In the genomic region with DNA sequence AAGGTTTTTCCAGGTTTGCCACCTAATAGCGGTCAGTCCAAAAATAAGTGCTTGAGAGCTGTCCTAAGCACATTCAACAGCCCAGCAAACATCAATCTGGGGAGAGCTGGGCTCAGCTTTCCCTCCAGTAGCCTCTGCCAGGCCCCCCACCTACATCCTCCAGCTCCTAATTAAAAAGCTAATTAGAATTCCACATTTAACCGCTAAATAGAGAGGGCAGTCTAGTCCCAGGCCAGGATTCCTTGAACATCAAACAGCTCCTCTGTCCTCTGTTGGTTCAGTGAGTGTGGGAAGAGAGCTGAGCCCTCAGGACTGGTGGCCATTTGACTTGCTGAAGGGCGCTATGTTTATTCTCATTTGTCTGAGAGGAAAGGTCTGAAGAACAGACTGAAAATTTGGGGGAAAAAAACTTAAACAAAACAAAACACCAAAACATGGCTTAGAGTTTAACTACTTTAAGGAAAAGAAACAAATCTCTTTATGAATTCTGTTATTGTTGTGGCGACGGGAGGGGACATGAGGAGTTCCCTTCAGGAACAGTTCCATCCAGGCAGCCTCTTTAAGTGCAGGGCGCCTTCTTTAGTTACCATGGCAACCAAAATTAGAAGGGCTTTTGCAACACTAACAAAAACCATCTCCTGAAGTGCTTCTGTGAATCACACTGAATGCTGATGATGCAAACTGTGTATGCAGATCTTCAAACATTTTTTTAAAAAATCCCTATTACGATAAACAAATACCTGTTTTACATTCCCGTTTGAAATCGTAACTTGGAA, we compare ENCODE assay signal across 10 mouse cellular contexts. TPM values are rescaled to one million over a fixed set of nuclear protein-coding genes. Genes with fewer than 3 reads are reported as not detected.
DNase-seq lines count a peak whose midpoint lies in the region; ATAC-seq lines count a peak whose summit lies in the region.
"Had no signal": no experiment of that assay in that cellular context is flagged by ENCODE, and none has a peak within 500 bp of the region (broad histone marks: within the 10 kb centered on the region; RNA-seq: fewer than 3 reads in every experiment).

No protein-coding gene starts in this region.

- peak overlapping the region; percentile 44; the same call in 1 of the 2 replicates for H3K27ac ChIP-seq in forebrain, embryonic 14.5 days (ENCODE audit: low read depth, low read length)
- H3K27ac ChIP-seq: liver, embryonic 14.5 days had no signal

- 0 out of 2 replicates have a peak, but pooled peaks cover 2% of the 10 kb centered on the region for H3K36me3 ChIP-seq in forebrain, embryonic 14.5 days (ENCODE audit: control insufficient read depth, insufficient read depth, low read length)

- intact Hi-C loops in left cerebral cortex, postnatal 4 days (cut with DNase I): no loop called here

- 8% methylated on average over 9 of the region's 9 CpGs for WGBS in forebrain, embryonic 14.5 days

- no peaks in the 10 kb centered on the region for H3K27me3 ChIP-seq in forebrain, embryonic 14.5 days (replicated peaks; ENCODE audit: control insufficient read depth, insufficient read depth, low read length)

- peaks cover 10% of the 10 kb centered on the region; the same call in 1 of the 2 replicates for H3K4me1 ChIP-seq in forebrain, embryonic 14.5 days (ENCODE audit: control insufficient read depth, insufficient read depth, low read length)

- no peak overlapping the region for H3K9ac ChIP-seq in forebrain, embryonic 14.5 days (ENCODE audit: low read length)
- H3K9ac ChIP-seq: liver, embryonic 14.5 days had no signal

- no peaks in the 10 kb centered on the region for H3K9me3 ChIP-seq in forebrain, embryonic 14.5 days (replicated peaks; ENCODE audit: control insufficient read depth, low read length)

- H3K4me3 ChIP-seq in forebrain, embryonic 14.5 days (ENCODE audit: low read depth, low read length): no peak overlapping the region

- peak; percentile 62 for DNase-seq in heart, adult 11 months
- no peak for DNase-seq in heart, adult 9 months (ENCODE audit: low spot score in 2 of 2)
- peak; percentile 64 for DNase-seq in NIH3T3 (ENCODE audit: low read depth)
- peak; percentile 84 for DNase-seq in forebrain, embryonic 14.5 days (ENCODE audit: low spot score)
- peak; percentile 64 for DNase-seq in left cerebral cortex, postnatal 4 days
- no peak for DNase-seq in urinary bladder, postnatal 10 days (ENCODE audit: low spot score)
- no peak for DNase-seq in spleen, postnatal 10 days (ENCODE audit: low spot score in 2 of 2)
- DNase-seq: gastrocnemius, adult 2 months had no signal

- peak overlapping the region; percentile 95 for H3K4me2 ChIP-seq in forebrain, embryonic 14.5 days (ENCODE audit: low read length)

- peak; percentile 64 for ATAC-seq in forebrain, embryonic 14.5 days
- ATAC-seq in inflammation-experienced regulatory T-cells, adult 6 months: no peak

RNA-seq across cellular contexts. Expression of gene Nim1k, which starts 1.6 kb away (rescaled TPM):
- polyA plus RNA-seq in forebrain, embryonic 14.5 days (2014; fragmentation: Nextera tagmentation; extraction: Ambion mirVana): 6.8 and 7.2 TPM in 2 replicates
- 10 to 100 TPM; 11.6 to 12.3 TPM for total RNA-seq in left cerebral cortex, postnatal 4 days (2021)
- polyA plus RNA-seq in inflammation-experienced regulatory T-cells, adult 6 months (2017; shearing (Covaris generic)): under 1 TPM; 0.52 to 0.77 (median 0.68) TPM

RNA-seq across cellular contexts. Expression of gene Zfp131, which starts 36.6 kb away (rescaled TPM):
- 41.7 and 44.5 TPM in 2 replicates for polyA plus RNA-seq in forebrain, embryonic 14.5 days (2014; fragmentation: Nextera tagmentation; extraction: Ambion mirVana)
- total RNA-seq in left cerebral cortex, postnatal 4 days (2021): 10 to 100 TPM; 41.1 to 41.8 TPM
- polyA plus RNA-seq in inflammation-experienced regulatory T-cells, adult 6 months (2017; shearing (Covaris generic)): 10 to 100 TPM; 20.9 to 24.2 (median 21.7) TPM

Comparison
In these comparisons a context has a peak if more than half of its experiments do, and no peak if none do; other contexts are left out.
1. DNase-seq: peak in heart, adult 11 months (single experiment), NIH3T3 (single experiment), forebrain, embryonic 14.5 days (single experiment) and left cerebral cortex, postnatal 4 days (single experiment); none in heart, adult 9 months (0 of 2), urinary bladder, postnatal 10 days (single experiment) and spleen, postnatal 10 days (0 of 2).